Mouse (Mus musculus) embryonic facial prominence, embryonic 12.5 days (tissue): Measurements from ENCODE around the gene Cdk20. TPM values are rescaled to one million over a fixed set of nuclear protein-coding genes. Genes with fewer than 3 reads are reported as not detected.

Source experiments
- ATAC-seq: fragments of 200-750 bp; cut with Nextera tagmentation; 2 replicates; pipeline ENCODE4 v1.8.0; 2017; ENCODE audit not compliant: insufficient number of reproducible peaks, insufficient read depth, low FRiP score, low TSS enrichment
- H3K27ac ChIP-seq: fragments of 300-500 bp; sonication (generic); 2 replicates; pipeline ENCODE4 v1.5.1; 2016; ENCODE audit warnings: mild to moderate bottlenecking
- H3K27me3 ChIP-seq: fragments of 300-500 bp; sonication (generic); 2 replicates; pipeline ENCODE4 v1.6.1; 2016; ENCODE audit warnings: mild to moderate bottlenecking, moderate library complexity
- H3K36me3 ChIP-seq: fragments of 300-500 bp; sonication (generic); 2 replicates; pipeline ENCODE4 v1.6.1; 2016; ENCODE audit warnings: mild to moderate bottlenecking
- H3K4me1 ChIP-seq: fragments of 300-500 bp; sonication (generic); 2 replicates; pipeline ENCODE4 v1.6.1; 2016
- H3K4me2 ChIP-seq: fragments of 300-500 bp; sonication (generic); replicated peaks from 2 replicates; pipeline ENCODE4 v1.6.1; 2016; ENCODE audit warnings: mild to moderate bottlenecking, moderate library complexity
- H3K4me3 ChIP-seq: fragments of 300-500 bp; sonication (generic); 2 replicates; pipeline ENCODE4 v1.5.1; 2016; ENCODE audit warnings: mild to moderate bottlenecking
- H3K9ac ChIP-seq: fragments of 300-500 bp; sonication (generic); 2 replicates; pipeline ENCODE4 v1.6.1; 2016; ENCODE audit warnings: mild to moderate bottlenecking, moderate library complexity
- H3K9me3 ChIP-seq: fragments of 300-500 bp; sonication (generic); 2 replicates; pipeline ENCODE4 v1.6.1; 2016; ENCODE audit warnings: mild to moderate bottlenecking, moderate library complexity
- WGBS: fragments of 180-500 bp; shearing (Covaris S2); methylation state at CpG from one replicate; pipeline ENCODE4 v1.1.7; 2016; 5-methylcytosine and 5-hydroxymethylcytosine counted together
- polyA plus RNA-seq: library from polyadenylated mRNA; unstranded; fragments of >200 nt; fragmentation: Nextera tagmentation; extraction: Ambion mirVana; gene quantifications from 2 replicates; pipeline ENCODE4 v1.2.1, GENCODE M21; 2016

Gene Cdk20
- polyA plus RNA-seq = 11.3 and 13.0 TPM in 2 replicates

DNA sequence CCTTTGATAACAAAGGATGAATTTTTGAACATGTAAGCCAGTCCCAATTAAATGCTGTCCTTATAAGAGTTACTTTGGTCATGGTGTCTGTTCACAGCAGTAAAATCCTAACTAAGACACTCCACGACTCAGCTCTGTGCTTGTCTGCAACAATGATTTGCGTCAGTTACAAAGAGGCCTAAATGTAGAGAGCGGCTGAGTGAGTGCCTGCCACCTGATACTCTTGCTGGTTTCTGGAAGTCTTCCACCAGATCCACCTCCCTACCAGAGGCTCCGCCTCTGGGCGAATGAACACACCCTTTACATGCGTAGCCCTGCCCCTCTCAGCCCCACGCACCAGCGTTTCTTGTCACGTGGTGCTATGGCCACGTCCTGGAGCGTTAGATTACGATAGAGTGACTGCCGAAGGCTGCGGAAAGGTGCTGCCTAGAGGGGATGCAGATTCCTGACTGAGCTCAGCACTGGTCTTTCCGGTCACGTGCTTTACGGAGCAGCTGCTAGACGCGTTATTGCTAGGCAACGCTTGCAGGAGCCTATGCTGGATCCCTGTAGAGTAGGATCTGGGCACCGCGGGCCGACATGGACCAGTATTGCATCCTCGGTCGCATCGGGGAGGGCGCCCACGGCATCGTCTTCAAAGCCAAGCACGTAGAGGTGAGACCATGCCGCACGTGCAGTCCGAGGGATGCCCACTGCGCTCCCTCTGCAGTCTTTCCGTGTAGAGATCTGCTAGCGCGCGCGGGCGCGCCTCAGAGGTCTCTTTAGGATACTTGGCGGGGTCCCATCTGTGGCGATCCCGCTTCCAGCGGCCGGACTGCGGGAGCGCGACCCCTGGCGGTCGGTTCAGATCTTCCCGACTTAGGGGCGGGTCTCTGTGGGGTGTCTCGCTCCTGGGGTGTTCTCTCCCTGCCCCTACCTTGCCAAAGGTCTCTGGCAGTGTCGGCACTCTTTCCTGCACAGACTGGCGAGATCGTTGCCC lies at the start of gene Cdk20:
TSS of gene Cdk20 (plus strand) at position 298 of the 979 bp plus-strand sequence.
- Histone ChIP-seq H3K4me1 (peaks cover 3% of the 10 kb centered on the region; the same call in 1 of the 2 replicates), H3K27me3 (no peaks in the 10 kb centered on the region), H3K36me3 (no peaks in the 10 kb centered on the region), H3K9me3 (no peaks in the 10 kb centered on the region), H3K4me3 (peak within 1 kb of the TSS; percentile 63), H3K27ac (peak within 1 kb of the TSS; percentile 86), H3K9ac (peak within 1 kb of the TSS; percentile 33), H3K4me2 (peak within 1 kb of the TSS; percentile 53)
- peak; percentile 100 for ATAC-seq
- under 1% methylated on average over 57 of the region's 57 CpGs for WGBS

DNA sequence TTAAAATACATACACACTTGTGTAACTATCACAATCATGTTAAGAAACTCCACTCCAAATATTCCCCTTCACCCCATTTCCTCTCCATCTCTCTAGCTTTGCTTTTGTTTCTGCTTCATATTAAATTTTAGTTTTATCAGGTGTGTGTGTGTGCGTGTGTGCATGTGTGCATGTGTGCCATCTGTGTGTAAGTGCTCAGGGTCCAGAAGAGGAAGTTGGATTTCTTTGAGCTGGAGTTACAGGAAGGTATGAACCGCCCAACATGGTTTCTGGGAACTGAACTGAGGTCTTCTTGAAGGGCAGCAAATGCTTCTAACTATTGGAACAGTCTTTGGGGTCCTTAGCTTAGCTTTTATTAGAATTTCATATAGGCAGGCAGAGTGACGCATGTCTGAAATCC lies 47.2 kb upstream of the Cdk20 start:
- H3K4me1 ChIP-seq = no peaks in the 10 kb centered on the region
- H3K4me2 ChIP-seq = no peak overlapping the region
- H3K9me3 ChIP-seq = no peaks in the 10 kb centered on the region
- 88% methylated on average over 3 of the region's 3 CpGs for WGBS
- H3K4me3 ChIP-seq = no peak overlapping the region
- no peak for ATAC-seq
- no peak overlapping the region for H3K9ac ChIP-seq
- no peaks in the 10 kb centered on the region for H3K36me3 ChIP-seq
- H3K27ac ChIP-seq = no peak overlapping the region
- H3K27me3 ChIP-seq = no peaks in the 10 kb centered on the region

DNA sequence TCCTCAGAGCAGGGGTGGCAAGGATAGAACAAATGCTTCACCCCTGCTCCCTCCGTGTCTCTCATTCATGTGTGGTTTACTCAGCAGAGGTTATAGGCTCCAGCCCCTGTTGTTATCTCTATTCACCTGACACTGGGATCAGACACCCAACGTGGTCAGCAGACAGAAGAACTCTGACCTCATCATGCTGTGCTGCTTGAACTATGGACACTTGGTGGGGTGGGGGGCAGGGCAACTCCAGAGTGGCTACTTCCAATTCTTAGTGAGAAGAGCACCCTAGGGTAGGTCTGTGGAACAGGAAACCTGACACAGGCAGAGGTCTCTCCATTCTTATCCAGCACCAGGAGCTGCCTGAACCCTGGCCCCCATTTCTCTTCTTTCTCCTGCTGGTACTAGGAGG lies 46.1 kb upstream of the Cdk20 start:
- H3K4me1 ChIP-seq = no peaks in the 10 kb centered on the region
- no peaks in the 10 kb centered on the region for H3K27me3 ChIP-seq
- no peak overlapping the region for H3K4me2 ChIP-seq
- no peaks in the 10 kb centered on the region for H3K9me3 ChIP-seq
- H3K4me3 ChIP-seq = no peak overlapping the region
- H3K9ac ChIP-seq = no peak overlapping the region
- H3K36me3 ChIP-seq = no peaks in the 10 kb centered on the region
- no peak for ATAC-seq
- no peak overlapping the region for H3K27ac ChIP-seq
- 45% methylated on average over 2 of the region's 2 CpGs for WGBS

DNA sequence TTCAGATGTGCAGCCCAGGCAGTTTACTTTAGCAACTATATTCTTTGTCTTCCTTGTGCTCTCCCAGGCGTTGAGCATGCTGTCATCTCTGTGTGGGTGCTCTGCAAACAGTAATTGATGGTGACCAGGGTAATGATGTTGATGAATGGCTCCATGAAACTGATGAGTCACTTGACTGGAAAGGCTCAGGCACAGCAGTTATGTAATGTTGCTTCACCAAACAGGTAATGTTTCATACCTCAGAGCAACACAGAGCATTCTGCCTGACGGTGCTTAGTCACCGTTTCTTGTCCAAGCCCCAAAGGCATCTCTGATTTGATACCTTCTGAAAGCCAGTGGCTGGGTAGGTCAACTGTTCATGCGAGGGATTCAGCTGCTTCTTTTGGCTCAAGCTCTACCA lies 43.7 kb upstream of the Cdk20 start:
- Histone ChIP-seq H3K4me2 (no peak overlapping the region), H3K4me1 (no peaks in the 10 kb centered on the region), H3K4me3 (no peak overlapping the region), H3K9ac (no peak overlapping the region), H3K27ac (no peak overlapping the region), H3K9me3 (no peaks in the 10 kb centered on the region), H3K36me3 (no peaks in the 10 kb centered on the region), H3K27me3 (no peaks in the 10 kb centered on the region)
- 51% methylated on average over 4 of the region's 4 CpGs for WGBS
- ATAC-seq = no peak

DNA sequence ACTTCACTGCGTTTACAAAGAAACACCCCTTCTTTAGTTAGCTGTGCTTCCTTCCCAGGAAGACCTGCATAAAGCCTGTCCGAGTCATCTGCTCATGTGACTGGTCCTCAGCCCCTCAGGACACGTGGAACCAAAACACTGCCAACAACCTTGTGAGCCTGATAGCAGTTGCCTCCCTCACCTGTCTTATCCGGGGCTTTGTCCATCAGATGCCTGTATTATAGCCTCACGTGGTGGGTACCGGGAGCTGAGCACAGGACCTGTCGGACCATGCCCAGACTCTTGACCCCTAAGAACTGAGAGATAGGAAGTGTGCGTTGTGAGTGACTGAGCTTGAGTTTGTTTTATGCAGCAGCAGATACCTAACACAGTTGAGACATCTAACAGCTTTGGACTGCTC lies 35.1 kb upstream of the Cdk20 start:
- no peak overlapping the region for H3K4me3 ChIP-seq
- WGBS = 67% methylated on average over 8 of the region's 8 CpGs
- no peak for ATAC-seq
- H3K9me3 ChIP-seq = no peaks in the 10 kb centered on the region
- H3K9ac ChIP-seq = no peak overlapping the region
- H3K4me1 ChIP-seq = no peaks in the 10 kb centered on the region
- no peak overlapping the region for H3K27ac ChIP-seq
- no peaks in the 10 kb centered on the region for H3K27me3 ChIP-seq
- H3K36me3 ChIP-seq = no peaks in the 10 kb centered on the region
- H3K4me2 ChIP-seq = no peak overlapping the region

DNA sequence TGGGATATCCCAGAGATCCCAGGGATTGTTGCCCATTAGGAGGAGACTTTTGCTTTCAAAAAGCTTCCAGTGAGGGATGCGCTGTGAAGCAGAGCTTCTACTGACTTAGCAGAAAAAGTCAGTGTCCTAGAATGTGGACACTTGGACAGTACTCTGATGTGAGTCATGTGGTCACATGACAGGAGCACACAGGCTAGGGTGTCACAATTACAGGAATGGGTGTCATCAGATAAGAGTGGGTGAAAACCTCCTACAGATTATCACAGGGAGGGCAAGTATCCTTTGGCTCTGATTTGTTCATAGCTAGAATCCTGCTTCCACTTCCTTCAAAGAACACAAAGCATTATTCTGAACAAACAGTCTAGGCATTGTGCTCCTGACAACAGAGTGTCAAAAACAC lies 34.0 kb upstream of the Cdk20 start:
- ATAC-seq = no peak
- no peak overlapping the region for H3K4me3 ChIP-seq
- no peak overlapping the region for H3K9ac ChIP-seq
- no peaks in the 10 kb centered on the region for H3K4me1 ChIP-seq
- 90% methylated on average over 1 of the region's 1 CpGs for WGBS
- no peaks in the 10 kb centered on the region for H3K9me3 ChIP-seq
- no peaks in the 10 kb centered on the region for H3K36me3 ChIP-seq
- H3K27ac ChIP-seq = no peak overlapping the region
- H3K4me2 ChIP-seq = no peak overlapping the region
- H3K27me3 ChIP-seq = no peaks in the 10 kb centered on the region

DNA sequence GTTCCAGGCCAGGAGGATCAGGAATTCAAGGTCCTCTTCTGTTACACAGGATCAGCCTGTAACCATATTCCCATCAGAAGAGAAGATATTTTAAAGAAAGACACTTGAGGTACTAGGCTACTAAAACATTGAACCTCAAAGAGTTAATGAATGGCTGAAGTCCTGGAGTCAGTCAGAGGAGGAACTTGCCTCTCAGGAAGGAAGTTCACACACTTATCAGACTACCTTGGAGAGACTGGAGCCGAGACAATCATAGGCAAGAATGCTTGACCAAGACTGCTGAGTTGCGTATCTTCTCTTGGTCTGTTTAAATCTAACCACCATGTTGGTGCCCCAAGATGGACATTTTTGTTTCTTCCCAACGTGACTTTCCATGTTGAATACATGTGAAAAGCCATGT lies 32.2 kb upstream of the Cdk20 start:
- no peak overlapping the region for H3K4me3 ChIP-seq
- no peak overlapping the region for H3K27ac ChIP-seq
- 79% methylated on average over 3 of the region's 3 CpGs for WGBS
- no peaks in the 10 kb centered on the region for H3K9me3 ChIP-seq
- H3K4me2 ChIP-seq = no peak overlapping the region
- no peaks in the 10 kb centered on the region for H3K36me3 ChIP-seq
- H3K9ac ChIP-seq = no peak overlapping the region
- no peaks in the 10 kb centered on the region for H3K4me1 ChIP-seq
- no peak for ATAC-seq
- H3K27me3 ChIP-seq = no peaks in the 10 kb centered on the region

DNA sequence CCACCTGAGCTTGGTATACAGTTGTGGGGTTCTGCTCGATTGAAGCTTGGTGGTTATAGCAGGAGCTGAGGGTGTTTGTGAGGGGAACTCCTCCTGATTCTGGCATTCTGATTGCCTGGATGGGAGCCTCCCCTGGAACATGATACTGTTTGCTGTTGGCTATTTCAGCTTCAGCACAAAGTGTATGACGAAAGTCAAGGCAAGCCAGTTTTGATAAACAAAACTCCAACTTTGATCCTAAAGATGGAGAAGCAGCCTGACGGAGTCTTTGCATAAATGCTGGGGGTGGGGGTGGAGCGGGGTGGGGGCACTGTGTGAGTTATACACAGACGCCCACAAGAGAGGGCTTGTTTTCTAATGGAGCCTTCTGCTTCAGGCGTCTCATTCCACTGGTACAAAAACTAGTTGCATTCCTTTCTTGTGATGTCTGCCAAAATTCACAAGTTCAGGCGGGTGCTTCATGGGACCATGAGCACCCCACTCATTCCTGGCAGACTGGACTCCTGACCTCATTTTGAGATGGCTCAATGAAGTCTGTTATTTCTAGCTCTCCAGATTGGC lies 31.2 kb upstream of the Cdk20 start:
- Histone ChIP-seq H3K4me2 (no peak overlapping the region), H3K27me3 (no peaks in the 10 kb centered on the region), H3K9ac (no peak overlapping the region), H3K9me3 (no peaks in the 10 kb centered on the region), H3K27ac (no peak overlapping the region), H3K36me3 (no peaks in the 10 kb centered on the region), H3K4me1 (no peaks in the 10 kb centered on the region), H3K4me3 (no peak overlapping the region)
- 33% methylated on average over 7 of the region's 7 CpGs for WGBS
- peak; percentile 60 for ATAC-seq

DNA sequence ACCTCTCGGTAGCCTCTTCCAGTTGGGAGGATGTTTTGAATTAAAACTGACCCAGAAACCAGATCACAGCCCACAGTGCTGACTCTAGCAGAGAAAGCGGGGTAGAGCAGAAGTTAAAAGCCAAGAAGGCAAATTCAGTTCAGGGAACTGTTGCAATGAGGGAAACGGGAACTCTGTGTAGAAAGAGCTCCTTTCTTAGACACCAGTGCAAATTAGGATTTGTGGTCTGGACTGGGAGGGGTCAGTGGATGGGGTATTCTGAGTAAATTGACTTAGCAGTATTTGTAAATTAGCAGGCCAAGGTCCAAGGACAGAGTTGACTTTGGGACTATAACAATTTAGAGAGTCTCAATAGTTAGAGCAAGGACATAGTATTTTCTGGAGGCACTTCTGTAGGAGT lies 30.1 kb upstream of the Cdk20 start:
- H3K4me2 ChIP-seq = no peak overlapping the region
- H3K9me3 ChIP-seq = no peaks in the 10 kb centered on the region
- H3K4me3 ChIP-seq = no peak overlapping the region
- 33% methylated on average over 3 of the region's 3 CpGs for WGBS
- ATAC-seq = no peak
- H3K9ac ChIP-seq = no peak overlapping the region
- H3K27ac ChIP-seq = no peak overlapping the region
- no peaks in the 10 kb centered on the region for H3K27me3 ChIP-seq
- H3K4me1 ChIP-seq = no peaks in the 10 kb centered on the region
- no peaks in the 10 kb centered on the region for H3K36me3 ChIP-seq

DNA sequence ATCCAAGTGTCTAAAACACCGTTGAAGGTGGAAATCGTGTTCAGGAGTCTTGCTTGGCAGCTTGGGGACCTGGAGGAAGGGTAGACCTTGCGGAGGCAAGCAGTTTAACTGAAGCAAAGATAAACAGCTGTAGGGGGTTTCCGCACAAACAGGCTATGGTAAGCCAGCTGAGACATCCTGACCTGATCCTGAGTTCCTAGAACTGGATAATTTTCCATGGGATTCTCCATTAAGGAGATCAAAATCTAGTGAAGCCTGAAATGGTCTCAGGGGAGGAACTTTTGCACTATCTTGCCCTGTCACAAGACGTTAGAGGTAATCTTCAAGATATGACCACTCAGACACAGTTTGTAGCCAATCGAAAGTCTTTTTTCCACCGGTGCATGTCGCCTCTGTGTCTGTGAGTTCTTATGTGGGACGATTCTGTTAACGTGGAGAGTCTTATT lies 29.6 kb upstream of the Cdk20 start:
- no peak overlapping the region for H3K4me2 ChIP-seq
- 83% methylated on average over 10 of the region's 10 CpGs for WGBS
- no peaks in the 10 kb centered on the region for H3K4me1 ChIP-seq
- H3K27ac ChIP-seq = no peak overlapping the region
- no peaks in the 10 kb centered on the region for H3K36me3 ChIP-seq
- no peak overlapping the region for H3K4me3 ChIP-seq
- no peaks in the 10 kb centered on the region for H3K27me3 ChIP-seq
- no peaks in the 10 kb centered on the region for H3K9me3 ChIP-seq
- no peak overlapping the region for H3K9ac ChIP-seq
- ATAC-seq = no peak

DNA sequence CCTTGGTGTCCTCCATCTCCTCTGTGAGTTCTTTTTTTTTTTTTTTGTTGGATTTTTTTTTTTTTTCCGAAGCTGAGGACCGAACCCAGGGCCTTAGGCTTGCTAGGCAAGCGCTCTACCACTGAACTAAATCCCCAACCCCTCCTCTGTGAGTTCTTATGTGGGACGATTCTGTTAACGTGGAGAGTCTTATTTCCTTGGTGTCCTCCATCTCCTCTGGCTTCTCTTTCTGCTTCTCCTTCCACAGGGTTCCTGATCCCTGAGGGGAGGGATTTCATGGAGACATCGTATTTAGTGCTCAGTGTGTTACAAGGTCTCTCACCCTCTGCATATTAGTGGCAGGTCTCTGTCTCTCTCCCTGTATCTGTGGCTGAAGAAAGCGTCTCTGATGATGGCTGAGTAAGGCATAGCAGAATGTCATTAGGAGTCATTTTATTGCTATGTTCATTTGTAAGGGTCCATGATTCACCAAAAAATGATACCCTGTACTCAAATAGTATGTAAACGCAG lies 29.1 kb upstream of the Cdk20 start:
- 84% methylated on average over 8 of the region's 8 CpGs for WGBS
- H3K4me3 ChIP-seq = no peak overlapping the region
- no peak for ATAC-seq

DNA sequence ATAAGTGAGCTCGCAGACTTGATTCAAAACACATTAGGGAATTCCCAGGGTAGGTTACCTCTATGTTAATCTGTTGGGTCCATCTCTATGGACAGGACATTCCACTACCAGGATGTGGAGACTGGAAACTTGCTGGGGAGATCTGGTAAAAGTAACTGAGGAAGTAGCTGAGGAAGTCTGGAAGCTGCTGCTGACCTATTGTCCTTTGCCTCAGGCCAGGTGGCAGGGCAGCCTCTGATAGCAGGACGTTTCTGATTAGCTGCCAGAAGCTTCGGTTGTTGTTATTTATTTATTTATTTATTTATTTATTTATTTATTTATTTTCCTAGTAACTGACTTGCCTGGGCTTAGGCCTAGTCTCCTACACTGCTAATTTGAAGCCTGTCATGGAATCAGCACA lies 28.6 kb upstream of the Cdk20 start:
- Histone ChIP-seq H3K36me3 (no peaks in the 10 kb centered on the region), H3K9ac (no peak overlapping the region), H3K4me3 (no peak overlapping the region), H3K27ac (no peak overlapping the region), H3K27me3 (no peaks in the 10 kb centered on the region), H3K4me1 (no peaks in the 10 kb centered on the region), H3K4me2 (no peak overlapping the region), H3K9me3 (no peaks in the 10 kb centered on the region)
- 34% methylated on average over 3 of the region's 3 CpGs for WGBS
- no peak for ATAC-seq

More for the DNA sequence above, 29.1 kb upstream of the Cdk20 start:
- Histone ChIP-seq H3K9me3 (no peaks in the 10 kb centered on the region), H3K9ac (no peak overlapping the region), H3K27ac (no peak overlapping the region), H3K36me3 (no peaks in the 10 kb centered on the region), H3K4me2 (no peak overlapping the region), H3K27me3 (no peaks in the 10 kb centered on the region), H3K4me1 (no peaks in the 10 kb centered on the region)
